Mouse (Mus musculus): Measurements from ENCODE around the gene Rpsa. TPM values are rescaled to one million over a fixed set of nuclear protein-coding genes. Genes with fewer than 3 reads are reported as not detected.
A peak's percentile ranks its signal among the peaks of the same experiment; 100 is the strongest.
"Not testable (repeated sequence)": the region's sequence is repeated elsewhere in the genome, so short reads cannot be mapped to it uniquely, and the experiment has no call there.

Rpsa gene
- polyA plus RNA-seq, 1 experiment from 2014 or later = 1,445 TPM

DNA sequence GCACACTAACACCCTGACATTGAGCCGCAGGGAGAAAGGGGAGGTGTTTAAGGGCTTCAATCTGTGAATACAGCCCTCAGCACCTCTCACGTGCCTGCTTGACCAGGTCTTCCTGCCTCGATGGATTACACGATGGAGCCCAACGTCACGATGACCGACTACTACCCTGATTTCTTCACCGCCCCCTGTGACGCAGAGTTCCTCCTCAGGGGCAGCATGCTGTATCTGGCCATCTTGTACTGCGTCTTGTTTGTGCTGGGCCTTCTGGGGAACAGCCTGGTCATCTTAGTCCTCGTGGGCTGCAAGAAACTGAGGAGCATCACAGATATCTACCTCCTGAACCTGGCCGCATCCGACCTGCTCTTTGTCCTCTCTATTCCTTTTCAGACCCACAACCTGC is 33.8 kb upstream of the Rpsa start:
- no peaks in the 10 kb centered on the region for H3K36me3 ChIP-seq (replicated peaks)
- WGBS = 88% methylated on average over 13 of the region's 13 CpGs
- H3K27me3 ChIP-seq (replicated peaks; ENCODE audit: low read depth, poor library complexity, severe bottlenecking) = no peaks in the 10 kb centered on the region
- H3K4me3 ChIP-seq = no peak overlapping the region
- DNase-seq (ENCODE audit: low spot score) = no peak
- no peak overlapping the region for H3K27ac ChIP-seq (replicated peaks)
- H3K9me3 ChIP-seq = no peaks in the 10 kb centered on the region
- 0 out of 2 replicates have a peak, but pooled peaks cover 4% of the 10 kb centered on the region for H3K4me1 ChIP-seq

DNA sequence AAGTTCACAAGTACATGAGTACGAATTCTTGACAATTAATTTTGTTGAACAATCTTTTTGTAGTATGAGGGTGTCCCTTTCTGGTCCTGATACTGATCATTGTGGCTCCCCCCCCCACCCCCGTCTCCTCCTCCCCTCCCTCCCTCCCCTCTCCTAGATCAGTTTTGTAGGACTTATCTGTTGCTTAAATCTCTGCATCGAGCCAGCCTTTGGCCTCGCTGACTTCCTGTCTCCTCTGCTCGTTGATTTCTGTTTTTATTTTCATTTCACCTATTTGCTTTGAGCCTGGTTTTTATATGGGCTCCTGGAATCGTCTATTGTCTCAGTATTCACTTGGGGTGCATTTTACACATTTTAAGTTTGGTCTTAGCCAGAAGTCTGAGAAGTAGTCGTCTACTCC is 31.6 kb upstream of the Rpsa start:
- H3K4me1 ChIP-seq = 0 out of 2 replicates have a peak, but pooled peaks cover 4% of the 10 kb centered on the region
- no peaks in the 10 kb centered on the region for H3K36me3 ChIP-seq (replicated peaks)
- H3K27ac ChIP-seq (replicated peaks) = no peak overlapping the region
- no peak overlapping the region for H3K4me3 ChIP-seq
- WGBS = 71% methylated on average over 7 of the region's 7 CpGs
- no peak for DNase-seq (ENCODE audit: low spot score)
- H3K9me3 ChIP-seq = no peaks in the 10 kb centered on the region
- H3K27me3 ChIP-seq (replicated peaks; ENCODE audit: low read depth, poor library complexity, severe bottlenecking) = no peaks in the 10 kb centered on the region

DNA sequence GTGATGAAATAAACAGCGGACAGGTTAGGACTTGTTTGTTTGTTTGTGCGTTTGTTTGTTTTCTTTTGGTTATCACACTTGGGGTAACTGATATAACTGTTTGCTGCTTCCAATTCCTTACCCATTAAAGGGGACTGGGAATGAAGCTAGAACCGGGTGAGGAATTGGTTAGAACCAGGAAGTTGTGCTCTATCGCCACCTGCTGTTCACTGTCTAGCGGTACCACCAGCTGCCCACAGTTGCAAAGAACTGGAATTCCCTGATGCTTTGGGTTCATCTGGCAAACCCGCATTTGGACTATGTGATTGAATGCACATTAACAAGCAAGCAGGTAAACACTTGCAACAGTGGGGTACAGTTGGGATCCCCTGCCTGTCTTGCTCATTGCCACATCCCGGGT is 28.8 kb upstream of the Rpsa start:
- 21% methylated on average over 7 of the region's 7 CpGs for WGBS
- peak; percentile 63 for DNase-seq (ENCODE audit: low spot score)
- Histone ChIP-seq H3K4me1 (0 out of 2 replicates have a peak, but pooled peaks cover 4% of the 10 kb centered on the region), H3K27me3 (replicated peaks; ENCODE audit: low read depth, poor library complexity, severe bottlenecking) (no peaks in the 10 kb centered on the region), H3K36me3 (replicated peaks) (no peaks in the 10 kb centered on the region), H3K27ac (replicated peaks) (no peak overlapping the region), H3K9me3 (peaks cover 19% of the 10 kb centered on the region; the same call in 1 of the 2 replicates), H3K4me3 (no peak overlapping the region)

DNA sequence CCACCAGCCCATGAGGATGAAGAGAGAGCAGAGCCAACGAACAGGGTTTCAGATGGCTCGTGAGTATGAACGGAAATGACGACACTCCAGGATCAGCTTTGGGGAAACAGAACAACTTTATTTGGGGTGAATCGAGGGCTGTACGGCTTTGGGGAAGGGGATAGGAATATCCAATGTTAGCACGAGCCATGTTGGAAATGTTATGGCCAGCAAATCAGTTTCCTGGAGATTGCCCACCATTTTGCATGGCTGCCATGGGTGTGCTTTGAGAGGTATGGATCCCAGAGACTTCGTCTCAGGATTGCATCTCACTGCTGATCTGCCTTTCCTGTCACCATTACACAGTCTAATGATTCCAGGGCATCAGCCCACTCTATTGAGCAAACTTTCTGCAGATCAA is 28.2 kb upstream of the Rpsa start:
- Histone ChIP-seq H3K36me3 (replicated peaks) (no peaks in the 10 kb centered on the region), H3K27me3 (replicated peaks; ENCODE audit: low read depth, poor library complexity, severe bottlenecking) (no peaks in the 10 kb centered on the region), H3K9me3 (peaks cover 24% of the 10 kb centered on the region; the same call in 1 of the 2 replicates), H3K4me3 (no peak overlapping the region), H3K27ac (replicated peaks) (no peak overlapping the region), H3K4me1 (0 out of 2 replicates have a peak, but pooled peaks cover 4% of the 10 kb centered on the region)
- no peak for DNase-seq (ENCODE audit: low spot score)
- WGBS = 88% methylated on average over 8 of the region's 8 CpGs

DNA sequence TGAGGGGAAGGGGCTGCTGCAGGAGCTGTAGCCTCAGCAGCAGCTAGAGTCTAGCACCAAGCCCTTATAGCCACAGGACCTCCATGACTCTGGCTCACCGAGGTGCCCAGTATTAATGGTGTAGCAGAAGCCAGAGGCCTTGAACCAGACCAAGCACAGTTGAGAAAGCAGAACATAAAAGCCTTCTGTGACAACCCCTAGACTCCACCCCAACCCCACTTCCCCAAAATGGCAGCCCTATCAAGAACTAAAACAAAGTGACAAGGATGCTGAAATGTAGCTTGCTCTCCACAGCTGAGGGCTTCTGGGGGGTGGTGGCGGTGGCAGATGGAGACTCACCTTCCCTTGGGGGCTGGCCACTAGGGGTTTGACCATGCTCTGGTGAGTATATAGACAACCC is 26.3 kb upstream of the Rpsa start:
- no peak for DNase-seq (ENCODE audit: low spot score)
- H3K27me3 ChIP-seq (replicated peaks; ENCODE audit: low read depth, poor library complexity, severe bottlenecking) = no peaks in the 10 kb centered on the region
- WGBS = 96% methylated on average over 2 of the region's 2 CpGs
- peaks cover 25% of the 10 kb centered on the region; the same call in 1 of the 2 replicates for H3K9me3 ChIP-seq
- H3K4me3 ChIP-seq = no peak overlapping the region
- 0 out of 2 replicates have a peak, but pooled peaks cover 4% of the 10 kb centered on the region for H3K4me1 ChIP-seq
- H3K36me3 ChIP-seq (replicated peaks) = no peaks in the 10 kb centered on the region
- no peak overlapping the region for H3K27ac ChIP-seq (replicated peaks)

DNA sequence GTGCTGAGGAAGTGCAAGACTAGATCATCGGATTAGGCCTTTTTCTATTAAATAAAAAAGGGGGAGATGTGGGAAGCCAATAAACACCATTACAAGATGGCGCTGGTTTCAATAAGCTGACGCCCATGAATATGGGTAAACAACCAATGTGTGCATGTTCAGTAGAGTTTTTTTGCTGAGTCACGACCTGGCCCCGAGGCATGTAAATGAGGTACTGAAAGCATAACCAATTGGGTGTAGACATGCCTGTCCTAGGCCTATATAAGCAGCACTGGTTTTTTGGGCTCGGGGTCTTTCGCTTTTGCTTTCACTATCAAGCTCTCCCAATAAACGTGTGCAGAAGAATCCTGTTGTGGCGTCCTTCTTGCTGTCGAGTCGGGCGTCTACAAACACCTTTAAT is 18.5 kb upstream of the Rpsa start:
- H3K27ac ChIP-seq (replicated peaks); H3K27me3 ChIP-seq (replicated peaks; ENCODE audit: low read depth, poor library complexity, severe bottlenecking); H3K4me3 ChIP-seq; H3K36me3 ChIP-seq (replicated peaks); H3K4me1 ChIP-seq; H3K9me3 ChIP-seq; DNase-seq (ENCODE audit: low spot score): not testable (repeated sequence)
- 94% methylated on average over 12 of the region's 12 CpGs for WGBS

DNA sequence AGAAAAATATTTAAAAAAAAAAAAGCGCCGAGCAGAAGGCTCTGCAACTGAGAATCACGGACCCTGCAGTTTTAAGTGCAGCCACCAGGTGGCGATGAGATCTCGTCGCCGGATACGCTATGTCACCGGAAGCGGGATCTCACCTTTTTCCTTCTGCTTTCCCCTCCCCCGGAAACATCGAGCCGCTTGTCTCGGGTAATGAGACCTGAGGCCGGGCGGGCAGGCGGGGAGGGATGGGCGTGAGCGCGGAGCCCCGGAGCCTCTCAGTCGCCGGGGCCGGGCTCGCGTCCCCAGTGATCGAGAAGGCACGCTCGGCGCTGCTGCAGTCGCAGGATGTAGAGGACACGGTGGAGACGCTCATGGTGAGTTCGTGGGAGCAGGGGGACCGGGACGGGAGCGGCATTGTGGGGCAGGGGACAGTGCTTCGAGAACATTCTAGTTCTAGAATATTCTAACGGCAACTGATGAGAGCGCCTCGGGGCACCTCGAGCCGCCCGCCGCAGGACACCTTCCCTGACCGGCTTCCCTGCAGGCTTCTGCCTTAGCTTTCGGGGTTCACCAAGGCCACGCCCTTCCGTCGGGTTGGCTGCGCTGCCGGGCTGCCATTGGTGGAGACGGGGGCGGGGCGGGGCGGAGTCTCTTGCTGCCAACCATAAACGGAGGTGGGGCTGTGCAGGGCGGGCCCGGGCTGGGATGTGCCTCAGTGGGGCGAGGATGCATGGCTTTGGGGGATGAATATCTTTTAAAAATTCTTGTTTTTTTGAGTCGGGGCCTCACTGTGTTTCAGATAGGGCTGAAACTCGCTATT is 17.1 kb upstream of the Rpsa start, which contains the start of gene Slc25a38:
Gene Slc25a38 (plus strand): TSS at position 164 of the 808 bp plus-strand sequence.
- peak within 1 kb of the TSS; percentile 92 for H3K27ac ChIP-seq (replicated peaks)
- H3K27me3 ChIP-seq (replicated peaks; ENCODE audit: low read depth, poor library complexity, severe bottlenecking) = no peaks in the 10 kb centered on the region
- peak within 1 kb of the TSS; percentile 81 for H3K4me3 ChIP-seq
- H3K36me3 ChIP-seq (replicated peaks) = no peaks in the 10 kb centered on the region
- WGBS = 2% methylated on average over 62 of the region's 62 CpGs
- H3K9me3 ChIP-seq = no peaks in the 10 kb centered on the region
- DNase-seq (ENCODE audit: low spot score) = peak; percentile 96
- H3K4me1 ChIP-seq = peaks cover 9% of the 10 kb centered on the region; the same call in 1 of the 2 replicates

DNA sequence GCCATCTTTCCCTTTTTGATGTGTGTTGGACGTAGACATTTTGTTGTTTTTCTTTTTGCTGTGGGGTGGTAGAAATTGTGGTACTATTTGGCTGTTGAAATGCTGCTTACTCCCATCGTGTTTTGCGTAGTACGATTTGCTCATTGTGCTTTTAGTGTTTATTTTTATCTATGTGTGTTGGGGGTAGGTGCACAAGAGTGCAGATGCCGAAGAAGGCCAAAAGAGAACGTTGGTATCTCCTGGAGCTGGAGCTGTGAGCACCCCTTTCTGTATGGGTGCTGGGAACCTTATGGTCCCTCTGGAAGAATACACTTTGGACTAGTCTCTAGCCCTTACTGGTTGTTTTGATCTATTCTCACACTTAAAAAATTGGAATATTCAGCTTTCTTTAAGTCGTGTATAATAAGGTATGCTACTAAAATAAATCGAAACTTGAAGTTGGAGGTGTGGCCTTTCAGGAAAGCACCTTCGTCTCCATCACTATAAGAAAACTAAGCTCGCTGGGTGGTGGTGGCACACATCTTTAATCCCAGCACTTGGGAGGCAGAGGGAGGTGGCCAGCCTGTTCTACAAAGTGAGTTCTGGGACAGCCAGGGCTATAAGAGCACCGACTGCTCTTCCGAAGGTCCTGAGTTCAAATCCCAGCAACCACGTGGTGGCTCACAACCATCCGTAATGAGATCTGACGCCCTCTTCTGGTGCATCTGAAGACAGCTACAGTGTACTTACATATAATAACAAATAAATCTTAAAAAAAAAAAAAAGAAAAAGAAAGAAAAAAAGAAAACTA is 16.1 kb upstream of the Rpsa start:
- DNase-seq (ENCODE audit: low spot score) = no peak
- H3K9me3 ChIP-seq = no peaks in the 10 kb centered on the region
- H3K27me3 ChIP-seq (replicated peaks; ENCODE audit: low read depth, poor library complexity, severe bottlenecking) = no peaks in the 10 kb centered on the region
- 79% methylated on average over 15 of the region's 15 CpGs for WGBS
- H3K27ac ChIP-seq (replicated peaks) = peak overlapping the region; percentile 92
- peaks cover 9% of the 10 kb centered on the region; the same call in 1 of the 2 replicates for H3K4me1 ChIP-seq
- peak overlapping the region; percentile 81 for H3K4me3 ChIP-seq
- no peaks in the 10 kb centered on the region for H3K36me3 ChIP-seq (replicated peaks)

DNA sequence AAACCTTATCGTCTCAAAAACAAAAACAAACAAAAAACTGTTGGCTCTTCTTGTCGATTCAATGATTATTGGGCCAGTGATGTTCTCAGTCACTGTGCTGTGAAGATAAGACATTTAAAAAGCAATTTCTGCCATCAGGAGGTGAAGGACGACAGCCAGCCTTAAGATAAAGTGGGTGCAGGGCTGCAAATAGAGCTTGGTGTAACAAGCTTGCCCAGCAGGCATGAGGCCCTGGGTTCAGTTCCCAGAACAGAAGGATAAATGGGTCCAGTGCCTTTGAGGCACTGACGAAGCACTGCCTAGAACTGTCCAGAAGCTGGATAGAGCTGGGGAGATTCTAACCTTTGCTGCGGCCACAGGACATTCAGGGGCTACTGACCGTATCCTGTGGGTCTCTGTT is 15.0 kb upstream of the Rpsa start:
- DNase-seq (ENCODE audit: low spot score) = no peak
- 94% methylated on average over 6 of the region's 6 CpGs for WGBS
- H3K27ac ChIP-seq (replicated peaks) = no peak overlapping the region
- H3K4me3 ChIP-seq = no peak overlapping the region
- no peaks in the 10 kb centered on the region for H3K27me3 ChIP-seq (replicated peaks; ENCODE audit: low read depth, poor library complexity, severe bottlenecking)
- H3K4me1 ChIP-seq = peaks cover 9% of the 10 kb centered on the region; the same call in 1 of the 2 replicates
- H3K36me3 ChIP-seq (replicated peaks) = peaks cover 7% of the 10 kb centered on the region
- no peaks in the 10 kb centered on the region for H3K9me3 ChIP-seq

DNA sequence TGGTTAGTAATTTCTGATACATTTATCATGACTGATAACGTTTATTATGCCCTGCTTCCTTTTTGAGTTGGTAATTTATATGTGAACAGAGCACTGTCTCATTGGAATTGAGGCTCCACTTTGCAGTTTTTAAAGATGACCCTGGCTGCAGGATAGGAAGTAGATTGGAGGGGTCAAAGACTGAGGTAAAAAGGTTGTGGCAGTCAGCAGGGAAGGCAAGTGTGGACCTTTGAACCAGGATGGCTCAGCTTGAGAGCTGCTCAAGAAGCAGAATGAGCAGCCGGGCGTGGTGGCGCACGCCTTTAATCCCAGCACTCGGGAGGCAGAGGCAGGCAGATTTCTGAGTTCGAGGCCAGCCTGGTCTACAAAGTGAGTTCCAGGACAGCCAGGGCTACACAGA is 14.0 kb upstream of the Rpsa start:
- no peak overlapping the region for H3K4me3 ChIP-seq
- H3K36me3 ChIP-seq (replicated peaks) = peaks cover 17% of the 10 kb centered on the region
- 98% methylated on average over 7 of the region's 7 CpGs for WGBS
- no peak overlapping the region for H3K27ac ChIP-seq (replicated peaks)
- H3K9me3 ChIP-seq = no peaks in the 10 kb centered on the region
- peaks cover 9% of the 10 kb centered on the region; the same call in 1 of the 2 replicates for H3K4me1 ChIP-seq
- H3K27me3 ChIP-seq (replicated peaks; ENCODE audit: low read depth, poor library complexity, severe bottlenecking) = no peaks in the 10 kb centered on the region
- no peak for DNase-seq (ENCODE audit: low spot score)

DNA sequence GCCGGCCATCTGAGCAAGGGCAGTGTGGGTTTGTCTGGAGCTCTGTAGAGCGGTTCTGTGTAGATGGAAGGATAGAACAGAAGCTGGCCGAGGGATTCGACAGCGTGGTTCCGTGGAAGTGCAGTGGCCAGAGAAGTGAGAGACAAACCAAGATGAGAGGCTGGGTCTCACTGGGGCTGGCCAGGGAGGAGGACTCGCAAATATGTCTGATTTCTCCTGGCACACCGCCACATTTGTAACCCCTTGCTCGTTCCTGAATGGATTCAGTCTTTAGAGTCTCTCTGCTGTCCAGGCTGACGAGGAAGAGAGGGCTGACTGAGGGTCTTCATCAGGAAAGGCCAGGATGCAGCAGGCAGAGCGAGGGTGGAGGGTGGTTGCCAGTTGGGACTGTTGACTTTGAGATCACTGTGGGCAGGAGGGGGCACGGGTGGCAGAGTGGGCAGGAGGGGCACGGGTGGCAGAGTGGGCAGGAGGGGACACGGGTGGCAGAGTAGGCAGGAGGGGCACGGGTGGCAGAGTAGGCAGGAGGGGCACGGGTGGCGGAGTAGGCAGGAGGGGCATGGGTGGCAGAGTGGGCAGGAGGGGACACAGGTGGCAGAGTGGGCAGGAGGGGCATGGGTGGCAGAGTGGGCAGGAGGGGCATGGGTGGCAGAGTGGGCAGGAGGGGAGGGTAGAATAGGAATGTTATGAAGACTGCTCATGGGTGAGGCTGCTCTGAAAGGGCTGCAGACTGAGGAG is 13.3 kb upstream of the Rpsa start:
- Histone ChIP-seq H3K4me1 (peaks cover 9% of the 10 kb centered on the region; the same call in 1 of the 2 replicates), H3K27ac (replicated peaks) (peak overlapping the region; percentile 37; the same call in 1 of the 2 replicates), H3K4me3 (no peak overlapping the region), H3K9me3 (no peaks in the 10 kb centered on the region), H3K36me3 (replicated peaks) (peaks cover 25% of the 10 kb centered on the region), H3K27me3 (replicated peaks; ENCODE audit: low read depth, poor library complexity, severe bottlenecking) (no peaks in the 10 kb centered on the region)
- 92% methylated on average over 17 of the region's 17 CpGs for WGBS
- DNase-seq (ENCODE audit: low spot score) = no peak

DNA sequence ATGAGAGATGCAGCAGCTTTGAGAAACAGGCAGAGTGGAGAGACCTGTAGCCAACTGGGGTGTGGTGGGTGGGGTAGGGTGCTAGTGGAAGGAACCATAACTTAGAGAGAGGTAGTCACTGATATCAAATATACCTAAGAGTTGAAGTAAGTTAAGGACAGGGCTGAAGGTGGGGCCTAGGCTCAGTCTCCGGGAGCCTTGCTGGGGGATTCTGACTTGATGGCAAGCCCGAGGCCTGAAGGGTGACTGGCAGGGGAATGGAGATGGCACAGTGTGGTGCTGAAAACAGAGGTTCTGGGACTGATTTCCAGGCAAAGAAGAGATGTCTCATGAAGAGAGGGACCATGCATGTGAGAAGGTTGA is 12.7 kb upstream of the Rpsa start:
- Histone ChIP-seq H3K9me3 (no peaks in the 10 kb centered on the region), H3K4me1 (peaks cover 9% of the 10 kb centered on the region; the same call in 1 of the 2 replicates), H3K36me3 (replicated peaks) (peaks cover 30% of the 10 kb centered on the region), H3K4me3 (no peak overlapping the region), H3K27me3 (replicated peaks; ENCODE audit: low read depth, poor library complexity, severe bottlenecking) (no peaks in the 10 kb centered on the region), H3K27ac (replicated peaks) (peak overlapping the region; percentile 37; the same call in 1 of the 2 replicates)
- DNase-seq (ENCODE audit: low spot score) = no peak
- 85% methylated on average over 2 of the region's 2 CpGs for WGBS
